Mouse (Mus musculus) small intestine, adult 2 months (tissue): ENCODE data around the gene Psmc3ip.

ENCODE experiments used
- CTCF ChIP-seq: fragments of 200-500 bp; IDR thresholded peaks from 2 replicates; pipeline ENCODE4 v1.5.1; 2012; ENCODE audit warnings: low read depth, mild to moderate bottlenecking, control low read depth, inconsistent platforms, low read length, moderate library complexity, mixed read lengths; ENCODE audit not compliant: insufficient replicate concordance, insufficient read length; ENCODE audit errors: extremely low read depth
- POLR2A ChIP-seq: fragments of 200-500 bp; IDR thresholded peaks from 2 replicates; pipeline ENCODE4 v1.6.1; 2012; ENCODE audit warnings: low read depth, mild to moderate bottlenecking, control low read depth, inconsistent platforms, low read length, moderate library complexity

DNA sequence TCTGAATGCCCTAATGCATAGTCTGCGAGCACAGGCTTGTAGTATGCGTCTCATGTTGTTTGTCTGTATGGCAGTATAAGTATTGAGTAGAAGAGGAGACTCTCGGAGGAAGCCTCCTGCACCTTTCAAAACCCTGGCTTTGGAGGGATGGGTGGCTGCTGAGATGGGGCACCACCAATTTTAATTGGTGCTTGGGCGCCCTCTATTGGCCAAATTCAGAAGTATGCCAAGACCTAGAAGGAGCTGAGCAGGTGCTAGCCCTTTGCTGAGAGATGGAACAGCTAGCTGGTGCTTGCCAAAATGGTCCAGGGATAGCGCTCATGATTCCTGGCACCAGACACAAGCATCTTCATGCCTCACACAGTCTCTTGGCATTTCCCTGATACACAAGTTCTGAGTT, 37.4 kb downstream of the Psmc3ip start:
- no peak for TF ChIP-seq POLR2A
- peak; percentile 86; the same call in 1 of the 2 replicates for TF ChIP-seq CTCF
